Mouse (Mus musculus) lung, embryonic 15.5 days (tissue): ENCODE results near the gene Ptpn13. TPM values are rescaled to one million over a fixed set of nuclear protein-coding genes. Genes with fewer than 3 reads are reported as not detected.

Source experiments
- ATAC-seq: fragments of 200-750 bp; cut with Nextera tagmentation; 2 replicates; pipeline ENCODE4 v1.8.0; 2017; ENCODE audit warnings: moderate number of reproducible peaks, borderline replicate concordance; ENCODE audit not compliant: low FRiP score, low TSS enrichment; ENCODE audit errors: extremely low read depth
- H3K27ac ChIP-seq: fragments of 300-500 bp; sonication (generic); 2 replicates; pipeline ENCODE4 v1.5.1; 2015; ENCODE audit warnings: moderate library complexity, mild to moderate bottlenecking, inconsistent platforms
- H3K27me3 ChIP-seq: fragments of 300-500 bp; sonication (generic); 2 replicates; pipeline ENCODE4 v1.6.1; 2015; ENCODE audit warnings: inconsistent platforms
- H3K36me3 ChIP-seq: fragments of 300-500 bp; sonication (generic); 2 replicates; pipeline ENCODE4 v1.6.1; 2015; ENCODE audit warnings: inconsistent platforms
- H3K4me1 ChIP-seq: fragments of 300-500 bp; sonication (generic); 2 replicates; pipeline ENCODE4 v1.6.1; 2015; ENCODE audit warnings: inconsistent platforms
- H3K4me2 ChIP-seq: fragments of 300-500 bp; sonication (generic); 2 replicates; pipeline ENCODE4 v1.6.1; 2015; ENCODE audit warnings: inconsistent platforms, mild to moderate bottlenecking, moderate library complexity
- H3K4me3 ChIP-seq: fragments of 300-500 bp; sonication (generic); 2 replicates; pipeline ENCODE4 v1.5.1; 2015; ENCODE audit warnings: mild to moderate bottlenecking, inconsistent platforms
- H3K9ac ChIP-seq: fragments of 300-500 bp; sonication (generic); 2 replicates; pipeline ENCODE4 v1.6.1; 2015; ENCODE audit warnings: inconsistent platforms
- H3K9me3 ChIP-seq: fragments of 300-500 bp; sonication (generic); 2 replicates; pipeline ENCODE4 v1.6.1; 2016; ENCODE audit warnings: inconsistent platforms
- WGBS: fragments of 180-500 bp; shearing (Covaris S2); methylation state at CpG from one replicate; pipeline ENCODE4 v1.1.7; 2015; 5-methylcytosine and 5-hydroxymethylcytosine counted together
- polyA plus RNA-seq: library from polyadenylated mRNA; unstranded; fragments of >200 nt; fragmentation: Nextera tagmentation; extraction: Ambion mirVana; gene quantifications from 2 replicates; pipeline ENCODE4 v1.2.1, GENCODE M21; 2015

Ptpn13 gene
- polyA plus RNA-seq, 1 experiment from 2014 or later = 14.0 TPM

DNA sequence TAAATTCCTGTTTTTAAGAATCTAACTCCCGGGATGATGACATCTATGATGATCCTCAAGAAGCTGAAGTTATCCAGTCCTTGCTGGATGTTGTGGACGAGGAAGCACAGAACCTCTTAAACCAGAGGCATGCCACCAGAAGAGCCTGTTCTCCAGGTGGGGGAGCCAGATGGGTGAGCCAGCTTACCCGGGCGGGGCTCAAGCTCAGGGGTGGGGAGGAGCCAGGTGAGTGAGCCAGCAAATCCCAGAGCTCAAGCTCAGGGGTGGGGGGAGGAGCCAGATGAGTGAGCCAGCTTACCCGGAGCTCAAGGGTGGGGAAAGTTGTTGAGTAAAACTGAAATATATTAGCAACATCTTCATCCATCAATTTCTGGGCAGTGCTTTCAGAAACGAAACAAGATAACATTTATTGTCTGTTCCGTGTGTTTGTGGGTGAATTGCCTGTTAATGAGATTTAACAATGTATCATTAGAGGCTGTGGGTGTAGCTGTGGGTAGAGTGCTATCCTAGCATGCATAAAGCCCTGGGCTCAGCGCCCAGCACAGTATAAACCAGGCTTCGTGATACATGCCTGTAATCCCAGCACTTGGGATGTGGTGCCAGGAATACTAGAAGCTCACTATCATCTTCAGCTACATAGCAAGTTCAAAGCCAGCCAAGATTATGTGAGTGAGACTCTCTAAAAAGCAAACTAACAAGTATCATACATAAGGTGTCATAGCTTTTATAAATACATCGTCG lies 154.9 kb downstream of the Ptpn13 start:
- 57% methylated on average over 11 of the region's 11 CpGs for WGBS
- H3K27me3 ChIP-seq = no peaks in the 10 kb centered on the region
- no peaks in the 10 kb centered on the region for H3K9me3 ChIP-seq
- no peak for ATAC-seq
- no peak overlapping the region for H3K4me3 ChIP-seq
- no peak overlapping the region for H3K27ac ChIP-seq
- H3K36me3 ChIP-seq = peaks cover 6% of the 10 kb centered on the region; the same call in 1 of the 2 replicates
- no peaks in the 10 kb centered on the region for H3K4me1 ChIP-seq
- no peak overlapping the region for H3K4me2 ChIP-seq
- no peak overlapping the region for H3K9ac ChIP-seq

DNA sequence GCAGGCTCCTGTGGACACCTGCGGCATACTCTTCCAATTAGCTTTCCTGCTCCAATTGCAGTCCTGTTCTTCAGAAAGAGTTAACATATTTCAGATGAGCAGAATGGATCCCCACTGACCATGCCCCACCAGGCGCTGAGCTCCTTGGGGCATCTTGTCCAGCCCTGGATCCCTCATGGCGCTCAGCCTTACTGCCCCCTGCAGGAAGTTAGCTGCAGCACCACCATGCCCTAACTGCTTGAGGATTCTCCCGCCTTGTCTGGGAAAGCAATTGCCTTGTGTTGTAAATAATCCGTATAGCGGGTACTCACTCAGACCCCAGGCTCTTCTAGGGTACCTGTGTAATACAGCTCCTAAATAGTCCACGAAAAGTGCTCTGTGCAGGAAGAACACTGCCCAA lies 162.2 kb downstream of the Ptpn13 start:
- Histone ChIP-seq H3K9me3 (no peaks in the 10 kb centered on the region), H3K4me2 (no peak overlapping the region), H3K4me3 (no peak overlapping the region), H3K27me3 (no peaks in the 10 kb centered on the region), H3K36me3 (peaks cover 12% of the 10 kb centered on the region; the same call in 1 of the 2 replicates), H3K9ac (no peak overlapping the region), H3K27ac (no peak overlapping the region), H3K4me1 (peaks cover 4% of the 10 kb centered on the region; the same call in 1 of the 2 replicates)
- WGBS = 83% methylated on average over 7 of the region's 7 CpGs
- no peak for ATAC-seq

DNA sequence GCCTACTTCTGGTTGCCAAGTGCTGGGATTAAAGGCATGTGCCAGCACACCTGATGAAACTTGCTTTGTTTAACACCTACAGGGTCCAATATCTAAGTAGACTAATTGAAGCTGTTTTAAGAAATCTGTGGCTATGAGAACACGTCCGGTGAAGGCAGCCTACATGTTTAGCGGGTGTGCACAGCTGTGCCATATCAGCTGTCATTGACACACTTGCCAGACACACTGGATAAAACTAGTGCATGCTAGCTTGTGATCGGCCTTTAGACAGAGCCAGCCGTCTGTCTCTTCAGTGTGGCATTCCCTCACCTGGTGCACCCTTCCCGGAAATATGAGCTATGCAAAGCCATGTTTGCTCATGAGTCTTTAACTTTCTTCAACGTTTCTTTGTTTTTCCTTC lies 166.9 kb downstream of the Ptpn13 start:
- WGBS = 52% methylated on average over 7 of the region's 7 CpGs

DNA sequence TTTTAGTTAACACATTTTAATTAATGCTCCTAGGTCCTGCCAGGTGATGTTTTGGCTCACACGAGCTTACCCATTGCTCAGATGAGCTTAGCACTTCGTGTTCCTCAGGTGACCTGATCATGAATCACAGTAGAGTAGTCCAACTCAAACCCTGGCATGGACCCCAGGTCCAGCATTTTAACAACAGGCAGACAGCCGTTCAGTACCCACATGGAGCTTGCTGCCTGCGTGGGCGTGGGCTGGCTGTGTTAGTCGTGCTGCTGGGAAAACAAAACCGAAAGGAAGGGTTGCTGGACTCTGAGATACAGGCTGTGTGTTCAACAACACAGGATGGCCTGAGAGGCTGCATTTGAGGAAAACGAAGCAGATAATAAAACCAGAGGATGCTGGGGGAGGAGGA lies 167.7 kb downstream of the Ptpn13 start:
- Histone ChIP-seq H3K4me3 (no peak overlapping the region), H3K36me3 (0 out of 2 replicates have a peak, but pooled peaks cover 5% of the 10 kb centered on the region), H3K9ac (no peak overlapping the region), H3K4me1 (peaks cover 16% of the 10 kb centered on the region), H3K27me3 (no peaks in the 10 kb centered on the region), H3K27ac (no peak overlapping the region), H3K9me3 (no peaks in the 10 kb centered on the region), H3K4me2 (no peak overlapping the region)
- 76% methylated on average over 8 of the region's 8 CpGs for WGBS
- no peak for ATAC-seq

More for the DNA sequence above, 166.9 kb downstream of the Ptpn13 start:
- Histone ChIP-seq H3K4me3 (no peak overlapping the region), H3K9ac (no peak overlapping the region), H3K4me1 (peaks cover 16% of the 10 kb centered on the region), H3K36me3 (peaks cover 8% of the 10 kb centered on the region; the same call in 1 of the 2 replicates), H3K27ac (no peak overlapping the region), H3K4me2 (no peak overlapping the region), H3K27me3 (no peaks in the 10 kb centered on the region), H3K9me3 (no peaks in the 10 kb centered on the region)
- no peak for ATAC-seq

DNA sequence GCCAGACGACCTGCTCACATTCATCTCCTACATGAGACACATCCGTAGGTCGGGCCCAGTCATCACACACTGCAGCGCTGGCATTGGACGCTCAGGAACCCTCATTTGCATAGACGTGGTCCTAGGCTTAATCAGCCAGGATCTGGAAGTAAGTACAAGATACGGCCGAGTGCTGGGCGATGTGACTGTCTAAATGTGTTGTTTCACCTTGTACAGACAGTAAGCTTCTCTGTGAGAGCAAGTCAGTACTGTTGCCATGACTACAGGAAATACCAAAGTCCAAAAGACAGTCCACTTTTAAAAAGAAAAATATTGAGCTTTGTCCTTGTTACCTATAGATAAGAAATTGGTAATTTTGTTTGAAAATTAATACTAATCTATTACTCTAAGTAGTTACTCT lies 168.6 kb downstream of the Ptpn13 start:
- H3K36me3 ChIP-seq = no peaks in the 10 kb centered on the region
- no peak overlapping the region for H3K27ac ChIP-seq
- WGBS = 80% methylated on average over 9 of the region's 9 CpGs
- no peaks in the 10 kb centered on the region for H3K27me3 ChIP-seq
- H3K9me3 ChIP-seq = no peaks in the 10 kb centered on the region
- H3K4me3 ChIP-seq = no peak overlapping the region
- H3K9ac ChIP-seq = no peak overlapping the region
- H3K4me1 ChIP-seq = peaks cover 16% of the 10 kb centered on the region
- H3K4me2 ChIP-seq = no peak overlapping the region
- no peak for ATAC-seq

DNA sequence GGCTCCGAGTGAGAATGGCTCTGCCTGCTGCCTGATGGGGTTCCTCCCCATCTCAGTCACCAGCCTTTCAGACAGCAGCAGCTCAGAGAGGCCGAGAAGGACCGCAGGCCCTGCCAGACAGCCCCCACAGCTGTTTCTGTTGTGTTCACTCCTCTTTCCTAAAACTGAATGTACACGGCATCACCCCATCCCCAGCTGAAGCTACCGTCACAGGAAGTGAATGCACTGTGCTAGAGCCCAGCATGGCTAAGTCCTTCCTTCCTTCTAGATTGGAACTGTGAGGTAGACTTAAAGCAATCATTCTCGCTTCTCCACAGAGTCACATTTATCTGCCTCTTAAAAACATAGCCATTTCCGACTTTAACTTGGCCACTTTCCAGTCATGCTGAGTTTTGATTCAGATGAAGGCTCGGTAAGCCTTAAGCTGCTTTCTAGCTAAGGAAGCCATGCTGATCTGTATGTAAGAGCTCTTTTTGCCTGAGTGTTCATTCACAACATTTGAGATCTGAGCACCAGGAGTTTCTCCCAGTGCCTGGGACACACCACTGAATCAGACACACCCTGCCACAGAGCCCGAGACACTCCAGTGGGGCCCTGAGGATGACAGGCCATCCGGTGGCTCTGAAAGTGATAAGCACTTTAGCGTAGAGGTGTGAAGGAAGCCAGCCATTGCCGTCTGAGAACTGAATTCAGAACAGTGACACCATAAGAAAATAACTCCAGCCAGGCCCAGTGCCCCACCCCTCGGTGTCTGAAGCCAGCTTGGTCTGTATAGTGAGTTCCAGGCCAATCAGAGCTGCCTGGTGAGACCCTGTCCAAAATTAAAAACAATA lies 170.6 kb downstream of the Ptpn13 start:
- ATAC-seq = peak; percentile 56; the same call in 1 of the 2 replicates
- no peaks in the 10 kb centered on the region for H3K36me3 ChIP-seq
- H3K27me3 ChIP-seq = no peaks in the 10 kb centered on the region
- no peak overlapping the region for H3K4me2 ChIP-seq
- H3K4me3 ChIP-seq = no peak overlapping the region
- H3K4me1 ChIP-seq = peaks cover 27% of the 10 kb centered on the region
- WGBS = 41% methylated on average over 13 of the region's 13 CpGs
- H3K9me3 ChIP-seq = no peaks in the 10 kb centered on the region
- peak overlapping the region; percentile 49 for H3K27ac ChIP-seq
- no peak overlapping the region for H3K9ac ChIP-seq

DNA sequence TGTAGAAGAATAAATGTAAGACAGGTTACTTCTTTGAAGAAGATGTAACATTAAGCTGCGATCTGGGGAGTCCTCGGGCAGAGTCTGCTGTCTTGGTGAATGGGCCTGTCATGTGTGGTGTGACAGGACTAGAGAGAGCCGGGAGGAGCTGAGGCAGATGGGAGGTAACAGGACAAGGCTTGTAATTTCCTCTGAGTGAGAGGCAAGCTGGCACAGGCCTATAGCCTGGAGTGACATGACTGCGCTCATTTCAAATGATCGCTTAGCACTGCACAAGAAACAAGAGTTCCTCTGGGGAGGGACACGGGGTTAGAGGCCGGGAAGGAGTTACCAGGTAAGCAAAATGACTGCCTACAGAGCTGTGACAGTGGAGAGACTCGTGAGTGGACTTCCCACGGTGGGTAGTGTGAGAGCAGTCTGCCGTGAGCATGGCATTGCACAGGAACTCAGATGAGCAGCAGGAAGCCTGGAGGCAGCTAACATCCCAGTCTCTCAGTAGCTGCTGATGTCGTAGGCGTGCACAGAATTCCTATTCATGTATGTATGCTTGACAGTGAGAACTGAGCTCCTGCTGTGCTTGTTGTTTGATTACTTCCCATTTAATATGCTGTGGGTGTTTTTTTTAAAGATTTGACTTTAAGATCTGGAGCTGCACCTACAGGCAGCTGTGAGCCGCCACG lies 171.6 kb downstream of the Ptpn13 start:
- Histone ChIP-seq H3K4me1 (peaks cover 26% of the 10 kb centered on the region), H3K36me3 (no peaks in the 10 kb centered on the region), H3K27ac (no peak overlapping the region), H3K27me3 (no peaks in the 10 kb centered on the region), H3K9ac (no peak overlapping the region), H3K4me2 (no peak overlapping the region), H3K4me3 (no peak overlapping the region), H3K9me3 (no peaks in the 10 kb centered on the region)
- no peak for ATAC-seq
- 80% methylated on average over 14 of the region's 14 CpGs for WGBS

DNA sequence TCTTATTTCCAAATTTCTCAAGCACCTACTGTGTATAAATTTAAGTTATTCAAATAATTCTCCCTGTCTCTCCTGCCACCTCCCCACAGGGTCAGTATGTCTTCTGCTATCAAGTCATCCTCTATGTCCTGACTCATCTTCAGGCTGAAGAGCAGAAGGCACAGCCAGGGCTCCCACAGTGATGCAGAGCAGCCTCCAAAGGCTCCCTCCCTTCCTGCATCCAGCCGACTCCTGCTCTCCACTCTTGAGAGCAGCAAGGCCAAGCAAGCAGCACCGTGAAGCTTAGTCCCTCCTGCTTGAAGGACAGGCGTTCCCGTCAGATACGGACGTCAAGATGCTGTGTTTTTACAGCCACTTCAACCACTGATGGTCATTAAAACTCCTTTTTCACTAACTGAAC lies 172.6 kb downstream of the Ptpn13 start:
- H3K9me3 ChIP-seq = no peaks in the 10 kb centered on the region
- no peak overlapping the region for H3K4me3 ChIP-seq
- H3K36me3 ChIP-seq = no peaks in the 10 kb centered on the region
- peaks cover 23% of the 10 kb centered on the region for H3K4me1 ChIP-seq
- no peak overlapping the region for H3K27ac ChIP-seq
- no peak overlapping the region for H3K4me2 ChIP-seq
- no peaks in the 10 kb centered on the region for H3K27me3 ChIP-seq
- no peak for ATAC-seq
- 52% methylated on average over 6 of the region's 6 CpGs for WGBS
- no peak overlapping the region for H3K9ac ChIP-seq

DNA sequence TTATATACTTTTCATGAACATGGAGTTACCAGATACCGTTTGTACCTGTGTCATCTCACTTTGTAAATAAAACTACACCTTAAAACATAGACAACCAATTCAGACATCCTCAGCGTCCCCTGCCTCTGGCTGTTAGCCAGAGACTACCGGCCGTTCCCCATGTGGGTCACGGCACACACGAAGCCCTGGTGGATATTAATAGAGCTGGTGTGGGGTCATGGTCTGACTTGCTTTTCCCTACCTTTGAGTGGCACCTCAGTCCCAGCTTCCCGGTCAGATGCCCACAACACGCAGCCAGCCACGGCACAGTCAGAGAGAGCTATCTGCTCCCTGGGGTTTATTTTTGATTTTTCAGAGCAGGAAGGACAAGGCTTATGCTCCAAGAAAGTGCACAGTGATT lies 173.3 kb downstream of the Ptpn13 start:
- Histone ChIP-seq H3K4me3 (no peak overlapping the region), H3K9ac (no peak overlapping the region), H3K4me2 (no peak overlapping the region), H3K4me1 (peaks cover 23% of the 10 kb centered on the region), H3K27ac (no peak overlapping the region), H3K27me3 (no peaks in the 10 kb centered on the region), H3K9me3 (no peaks in the 10 kb centered on the region), H3K36me3 (no peaks in the 10 kb centered on the region)
- ATAC-seq = no peak
- WGBS = 62% methylated on average over 9 of the region's 9 CpGs

DNA sequence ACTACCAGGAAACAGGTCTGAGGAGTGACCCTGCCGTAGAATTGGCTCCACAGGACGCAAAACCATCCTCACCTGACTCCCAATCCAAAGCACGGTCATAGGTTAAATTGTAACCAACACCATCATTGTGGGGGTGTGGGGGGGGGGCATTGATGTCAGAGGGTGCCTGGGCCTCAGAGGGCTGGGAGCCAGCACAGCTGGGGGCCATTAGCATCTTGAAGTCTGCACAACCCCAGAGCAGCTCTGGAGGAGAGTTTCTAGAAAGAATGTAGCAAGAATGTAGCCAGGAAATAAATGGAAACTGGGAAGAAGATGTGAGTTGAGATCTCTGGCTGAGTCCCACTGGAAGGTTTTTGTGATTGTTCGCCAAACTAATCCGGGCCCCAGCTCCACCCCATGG lies 173.9 kb downstream of the Ptpn13 start:
- Histone ChIP-seq H3K4me3 (no peak overlapping the region), H3K4me2 (no peak overlapping the region), H3K9ac (no peak overlapping the region), H3K4me1 (peaks cover 23% of the 10 kb centered on the region), H3K27ac (peak overlapping the region; percentile 20), H3K36me3 (no peaks in the 10 kb centered on the region), H3K27me3 (no peaks in the 10 kb centered on the region), H3K9me3 (no peaks in the 10 kb centered on the region)
- WGBS = 73% methylated on average over 5 of the region's 5 CpGs
- ATAC-seq = no peak

DNA sequence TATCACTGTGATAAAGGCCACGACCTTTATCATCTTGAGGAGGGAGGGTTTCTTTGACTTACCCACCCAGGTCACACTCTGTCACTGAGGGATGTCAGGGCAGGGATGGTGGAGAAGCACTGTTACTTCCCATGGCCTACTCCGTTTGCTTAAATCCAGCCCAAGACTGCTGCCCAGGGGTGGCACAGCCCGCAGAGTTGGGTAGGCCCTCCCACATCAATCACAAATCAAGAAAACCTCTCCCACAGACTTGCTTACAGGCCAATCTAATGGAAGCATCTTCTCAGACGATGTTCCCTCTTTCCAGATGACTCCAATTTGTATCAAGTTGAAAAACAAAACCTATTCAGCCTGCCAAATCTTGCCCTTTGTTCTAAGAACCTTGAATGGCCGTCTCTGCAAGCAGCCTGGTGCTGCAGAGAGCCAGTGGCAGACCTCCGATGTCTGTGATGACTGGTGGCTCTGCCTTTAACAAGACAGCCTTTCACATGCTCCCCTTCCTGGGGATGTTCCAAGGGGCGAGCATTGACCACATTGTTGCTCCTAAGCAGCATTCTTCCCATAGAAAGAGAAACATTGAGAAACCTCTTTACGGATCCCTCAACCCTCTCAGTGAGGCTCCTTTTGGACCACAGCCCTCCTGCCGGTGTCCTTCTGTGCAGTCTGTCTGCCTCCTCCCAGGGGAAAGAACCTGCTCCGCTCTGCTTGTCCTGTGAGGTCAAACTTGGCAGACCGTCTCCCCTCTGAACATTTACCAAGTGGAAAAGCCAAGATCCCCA lies 178.3 kb downstream of the Ptpn13 start:
- H3K9me3 ChIP-seq = no peaks in the 10 kb centered on the region
- H3K9ac ChIP-seq = no peak overlapping the region
- H3K36me3 ChIP-seq = no peaks in the 10 kb centered on the region
- ATAC-seq = no peak
- no peaks in the 10 kb centered on the region for H3K27me3 ChIP-seq
- no peak overlapping the region for H3K4me3 ChIP-seq
- H3K4me2 ChIP-seq = no peak overlapping the region
- H3K27ac ChIP-seq = no peak overlapping the region
- WGBS = 66% methylated on average over 11 of the region's 11 CpGs
- peaks cover 11% of the 10 kb centered on the region; the same call in 1 of the 2 replicates for H3K4me1 ChIP-seq
